Mouse (Mus musculus) hindbrain, postnatal 0 days (tissue): ENCODE data around the gene Ucn2. TPM values are rescaled to one million over a fixed set of nuclear protein-coding genes. Genes with fewer than 3 reads are reported as not detected.

Experiments used
- ATAC-seq: fragments of 200-750 bp; cut with Nextera tagmentation; 2 replicates; pipeline ENCODE4 v1.8.0; 2017; ENCODE audit warnings: mild to moderate bottlenecking, moderate TSS enrichment, moderate library complexity
- DNase-seq: peaks from one replicate; pipeline ENCODE4 v3.0.0-alpha.2; 2015; ENCODE audit warnings: low spot score
- H3K27ac ChIP-seq: fragments of 300-500 bp; sonication (generic); 2 replicates; pipeline ENCODE4 v1.5.1; 2014; ENCODE audit warnings: mild to moderate bottlenecking
- H3K27me3 ChIP-seq: fragments of 300-500 bp; sonication (generic); 2 replicates; pipeline ENCODE4 v1.6.1; 2014; ENCODE audit warnings: low read length, mixed read lengths; ENCODE audit not compliant: insufficient read depth
- H3K36me3 ChIP-seq: fragments of 300-500 bp; sonication (generic); 2 replicates; pipeline ENCODE4 v1.6.1; 2014; ENCODE audit warnings: low read length, mixed read lengths; ENCODE audit not compliant: insufficient read depth
- H3K4me1 ChIP-seq: fragments of 300-500 bp; sonication (generic); 2 replicates; pipeline ENCODE4 v1.6.1; 2014; ENCODE audit warnings: antibody characterized with exemption, low read length, mixed read lengths; ENCODE audit not compliant: insufficient read depth
- H3K4me2 ChIP-seq: fragments of 300-500 bp; sonication (generic); 2 replicates; pipeline ENCODE4 v1.6.1; 2014; ENCODE audit warnings: low read depth, mild to moderate bottlenecking, low read length, moderate library complexity, mixed read lengths
- H3K4me3 ChIP-seq: fragments of 300-500 bp; sonication (generic); 2 replicates; pipeline ENCODE4 v1.5.1; 2014; ENCODE audit warnings: low read length
- H3K9ac ChIP-seq: fragments of 300-500 bp; sonication (generic); replicated peaks from 2 replicates; pipeline ENCODE4 v1.6.1; 2014; ENCODE audit warnings: mild to moderate bottlenecking, low read length, moderate library complexity, mixed read lengths
- H3K9me3 ChIP-seq: fragments of 300-500 bp; sonication (generic); 2 replicates; pipeline ENCODE4 v1.6.1; 2016; ENCODE audit warnings: low read length, mixed read lengths
- CTCF ChIP-seq: IDR thresholded peaks from 2 replicates; pipeline ENCODE4 v1.5.1; 2016; ENCODE audit warnings: antibody characterized with exemption, control low read depth, low read depth
- WGBS: fragments of 180-500 bp; shearing (Covaris S2); extraction: QIAGEN DNeasy Blood & Tissue Kit; methylation state at CpG from one replicate; pipeline ENCODE4 v1.1.7; 2014; 5-methylcytosine and 5-hydroxymethylcytosine counted together
- polyA plus RNA-seq: library from polyadenylated mRNA; unstranded; fragments of >200 nt; fragmentation: Nextera tagmentation; extraction: Ambion mirVana; gene quantifications from 2 replicates; pipeline ENCODE4 v1.2.1, GENCODE M21; 2015
- total RNA-seq: library from RNA; depleted of rRNA; stranded (reverse); fragments of >200 nt; gene quantifications from 2 replicates; pipeline ENCODE4 v1.2.3, GENCODE M21; 2014

The Ucn2 gene
- total and polyA plus RNA-seq, 2 experiments from 2014 or later: not detected

- H3K27me3 ChIP-seq: no peaks in the 10 kb centered on the region
- no peaks in the 10 kb centered on the region for H3K36me3 ChIP-seq
- H3K27ac ChIP-seq: no peak overlapping the region
- no peak for ATAC-seq
- H3K4me2 ChIP-seq: no peak overlapping the region
- H3K4me3 ChIP-seq: no peak overlapping the region
- H3K9ac ChIP-seq: no peak overlapping the region
- H3K9me3 ChIP-seq: no peaks in the 10 kb centered on the region
- no peaks in the 10 kb centered on the region for H3K4me1 ChIP-seq
- DNase-seq: no peak
- WGBS: 80% methylated on average over 7 of the region's 7 CpGs
- TF ChIP-seq CTCF: no peak
These were observed 7.8 kb upstream of the Ucn2 start for GRCm38 (mm10) chr9:108977966-108978365.

- H3K4me2 ChIP-seq: no peak overlapping the region
These were observed 3.3 kb upstream of the Ucn2 start for GRCm38 (mm10) chr9:108982498-108982897.

GRCm38 (mm10) chr9:108983209-108983608 lies 2.6 kb upstream of the Ucn2 start:
- Histone ChIP-seq H3K4me3 (no peak overlapping the region), H3K27ac (no peak overlapping the region), H3K27me3 (no peaks in the 10 kb centered on the region), H3K9me3 (no peaks in the 10 kb centered on the region), H3K36me3 (no peaks in the 10 kb centered on the region), H3K4me2 (no peak overlapping the region), H3K4me1 (no peaks in the 10 kb centered on the region), H3K9ac (no peak overlapping the region)
- ATAC-seq (no peak), DNase-seq (no peak)
- no peak for TF ChIP-seq CTCF
- WGBS: 86% methylated on average over 9 of the region's 9 CpGs

More at GRCm38 (mm10) chr9:108982498-108982897, 3.3 kb upstream of the Ucn2 start:
- WGBS: 86% methylated on average over 8 of the region's 8 CpGs
- no peaks in the 10 kb centered on the region for H3K4me1 ChIP-seq
- H3K36me3 ChIP-seq: no peaks in the 10 kb centered on the region
- no peak for ATAC-seq
- H3K4me3 ChIP-seq: no peak overlapping the region
- no peak overlapping the region for H3K27ac ChIP-seq
- no peak for DNase-seq
- no peaks in the 10 kb centered on the region for H3K27me3 ChIP-seq
- no peaks in the 10 kb centered on the region for H3K9me3 ChIP-seq
- H3K9ac ChIP-seq: no peak overlapping the region
- no peak for TF ChIP-seq CTCF

GRCm38 (mm10) chr9:108987704-108988350 lies 2.0 kb downstream of the Ucn2 start:
- no peaks in the 10 kb centered on the region for H3K27me3 ChIP-seq
- H3K9me3 ChIP-seq: no peaks in the 10 kb centered on the region
- no peak overlapping the region for H3K4me2 ChIP-seq
- no peak overlapping the region for H3K27ac ChIP-seq
- H3K4me1 ChIP-seq: peaks cover 7% of the 10 kb centered on the region; the same call in 1 of the 2 replicates
- no peaks in the 10 kb centered on the region for H3K36me3 ChIP-seq
- WGBS: 24% methylated on average over 15 of the region's 15 CpGs
- H3K9ac ChIP-seq: no peak overlapping the region
- ATAC-seq (no peak), DNase-seq (peak; percentile 8)
- TF ChIP-seq CTCF: no peak
- H3K4me3 ChIP-seq: no peak overlapping the region

- TF ChIP-seq CTCF: no peak
- ATAC-seq (no peak), DNase-seq (no peak)
- no peak overlapping the region for H3K4me3 ChIP-seq
- no peak overlapping the region for H3K9ac ChIP-seq
- peaks cover 11% of the 10 kb centered on the region; the same call in 1 of the 2 replicates for H3K4me1 ChIP-seq
- no peaks in the 10 kb centered on the region for H3K9me3 ChIP-seq
- no peaks in the 10 kb centered on the region for H3K27me3 ChIP-seq
- 79% methylated on average over 4 of the region's 4 CpGs for WGBS
- H3K36me3 ChIP-seq: no peaks in the 10 kb centered on the region
- no peak overlapping the region for H3K27ac ChIP-seq
- H3K4me2 ChIP-seq: no peak overlapping the region
These were observed 4.1 kb downstream of the Ucn2 start for GRCm38 (mm10) chr9:108989802-108990461.

- TF ChIP-seq CTCF: no peak
- no peaks in the 10 kb centered on the region for H3K36me3 ChIP-seq
- ATAC-seq: no peak
- no peak overlapping the region for H3K9ac ChIP-seq
- no peak overlapping the region for H3K27ac ChIP-seq
- no peaks in the 10 kb centered on the region for H3K27me3 ChIP-seq
- 82% methylated on average over 7 of the region's 7 CpGs for WGBS
- H3K4me1 ChIP-seq: peaks cover 11% of the 10 kb centered on the region; the same call in 1 of the 2 replicates
- H3K4me3 ChIP-seq: no peak overlapping the region
- DNase-seq: no peak
- H3K9me3 ChIP-seq: no peaks in the 10 kb centered on the region
- no peak overlapping the region for H3K4me2 ChIP-seq
These were observed 4.6 kb downstream of the Ucn2 start for GRCm38 (mm10) chr9:108990462-108990820.

GRCm38 (mm10) chr9:108991428-108992084 lies 5.7 kb downstream of the Ucn2 start, which contains the start of gene Pfkfb4:
TSS of gene Pfkfb4 (plus strand) at chr9:108991778.
- Histone ChIP-seq H3K9ac (peak within 1 kb of the TSS; percentile 60), H3K36me3 (no peaks in the 10 kb centered on the region), H3K27ac (peak within 1 kb of the TSS; percentile 82), H3K4me1 (peaks cover 11% of the 10 kb centered on the region; the same call in 1 of the 2 replicates), H3K4me3 (peak within 1 kb of the TSS; percentile 46), H3K9me3 (no peaks in the 10 kb centered on the region), H3K27me3 (no peaks in the 10 kb centered on the region), H3K4me2 (peak within 1 kb of the TSS; percentile 66)
- WGBS: under 1% methylated on average over 31 of the region's 31 CpGs
- ATAC-seq (peak; percentile 97), DNase-seq (peak; percentile 99)
- TF ChIP-seq CTCF: no peak
